Mouse (Mus musculus): ENCODE results near the gene Fadd.

The Fadd gene

DNA sequence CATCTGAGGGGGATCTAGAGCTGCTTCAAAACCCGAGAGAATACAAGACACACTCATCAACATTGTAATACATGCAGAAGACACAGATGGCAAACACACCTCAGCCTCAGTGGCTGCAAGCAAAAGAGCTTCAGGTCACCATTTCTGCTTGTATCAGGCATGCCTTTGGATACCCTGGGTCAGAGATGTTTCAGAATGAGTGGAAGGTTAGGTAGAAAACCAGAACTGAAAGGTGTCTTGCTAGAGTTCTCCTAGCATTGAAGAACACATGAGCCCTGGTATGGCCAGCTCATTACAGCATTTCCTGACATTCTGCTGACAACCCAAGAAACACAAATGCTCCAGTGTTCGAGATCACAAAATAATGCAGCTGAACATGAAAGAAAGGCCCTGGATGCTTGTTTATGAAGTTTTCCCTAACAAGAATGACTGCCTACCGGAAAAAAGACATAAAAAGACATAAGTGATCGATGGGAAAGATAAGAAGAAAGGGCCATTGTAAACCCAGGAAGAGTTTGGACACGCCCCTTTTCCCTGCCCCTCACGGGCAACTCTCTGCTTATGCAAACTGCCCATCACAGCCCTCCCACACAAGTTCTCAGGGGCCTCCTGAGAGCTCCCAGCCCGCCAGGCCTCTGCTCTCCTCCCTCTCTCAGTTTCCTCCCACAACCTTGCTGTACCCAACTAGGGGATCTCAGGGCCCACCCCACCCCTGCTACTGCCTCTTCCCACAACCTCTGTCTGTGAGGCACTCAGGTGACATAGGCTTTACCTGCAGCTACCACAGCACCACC lies 50.5 kb downstream of the Fadd start:
- DNase-seq (ENCODE audit: low spot score): no peak

DNA sequence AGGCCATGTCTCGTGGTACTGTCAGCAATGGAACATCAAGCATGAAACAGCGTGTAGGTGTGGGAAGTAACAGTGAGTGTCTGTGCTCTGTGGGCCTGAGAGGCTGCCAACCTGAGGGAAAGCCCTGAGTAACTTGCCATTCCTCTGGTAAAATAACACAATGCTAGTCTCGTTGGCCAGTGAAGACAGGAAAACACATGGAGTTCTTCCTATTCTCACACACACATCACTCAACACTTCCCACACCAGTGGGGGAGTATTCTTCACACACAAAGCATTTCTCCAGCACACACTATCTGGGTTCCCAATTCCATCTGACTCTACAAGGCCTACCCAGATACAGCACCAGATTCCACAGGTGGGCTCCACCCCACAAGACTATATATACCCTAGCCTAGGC lies 52.4 kb downstream of the Fadd start:
- DNase-seq (ENCODE audit: low spot score): no peak

DNA sequence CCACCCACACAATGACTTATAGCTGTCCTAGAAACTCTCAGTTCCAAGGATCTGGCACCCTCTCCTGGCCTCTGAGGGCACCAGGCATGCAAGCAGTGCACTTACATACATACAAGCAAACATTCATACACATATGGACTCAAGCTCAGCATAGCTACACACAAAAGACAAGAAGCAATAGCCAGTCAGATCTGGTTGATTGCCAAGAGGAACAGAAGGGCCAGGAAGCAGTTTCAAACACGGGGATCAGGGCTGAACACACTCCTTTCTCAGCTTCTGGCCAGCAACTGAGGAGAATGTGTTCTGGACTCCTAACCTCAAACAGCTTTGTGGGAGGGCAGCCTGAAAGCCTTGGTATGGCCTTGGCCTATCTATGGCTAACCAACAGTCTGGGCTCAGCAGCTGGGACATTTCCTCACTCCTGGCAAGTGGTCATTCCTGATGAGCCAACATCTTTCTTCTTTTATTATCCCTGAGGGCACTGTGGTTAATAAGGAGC lies 54.5 kb downstream of the Fadd start:
- no peak for DNase-seq (ENCODE audit: low spot score)
